Mouse (Mus musculus) erythroblast, embryonic 14.5 days (primary cell): Measurements from ENCODE around the gene Nat14. TPM values are rescaled to one million over a fixed set of nuclear protein-coding genes. Genes with fewer than 3 reads are reported as not detected.

Experiments used
- H3K27me3 ChIP-seq: 2 replicates; pipeline ENCODE4 v1.6.1; 2012; ENCODE audit warnings: inconsistent platforms; ENCODE audit not compliant: control insufficient read depth
- H3K36me3 ChIP-seq: 2 replicates; pipeline ENCODE4 v1.6.1; 2012; ENCODE audit warnings: mild to moderate bottlenecking, inconsistent platforms; ENCODE audit not compliant: control insufficient read depth
- H3K4me1 ChIP-seq: 2 replicates; pipeline ENCODE4 v1.6.1; 2012; ENCODE audit warnings: inconsistent platforms; ENCODE audit not compliant: control insufficient read depth
- H3K4me3 ChIP-seq: replicated peaks from 2 replicates; pipeline ENCODE3; 2012; ENCODE audit warnings: moderate library complexity, mild to moderate bottlenecking, inconsistent platforms
- H3K9me3 ChIP-seq: 2 replicates; pipeline ENCODE4 v1.6.1; 2012; ENCODE audit warnings: low read length, inconsistent platforms, mixed read lengths; ENCODE audit not compliant: control insufficient read depth
- GATA1 ChIP-seq: IDR thresholded peaks from 2 replicates; pipeline ENCODE4 v1.6.1; 2012; ENCODE audit warnings: low read length, inconsistent platforms, mixed read lengths
- TAL1 ChIP-seq: IDR thresholded peaks from 3 replicates; pipeline ENCODE4 v1.6.1; 2012; ENCODE audit warnings: low read length, inconsistent platforms, mixed read lengths
- polyA plus RNA-seq: library from polyadenylated mRNA; stranded (reverse); fragments of >175 nt; gene quantifications from 2 replicates; pipeline ENCODE4 v1.2.3, GENCODE M21; 2012

Gene Nat14
- polyA plus RNA-seq, 1 experiment, result 0.51 TPM

- TF ChIP-seq TAL1, result no peak
- TF ChIP-seq GATA1, result no peak
- peaks cover 52% of the 10 kb centered on the region for H3K27me3 ChIP-seq
- H3K9me3 ChIP-seq, result peaks cover 7% of the 10 kb centered on the region
- H3K4me1 ChIP-seq, result peaks cover 14% of the 10 kb centered on the region
- H3K36me3 ChIP-seq, result peaks cover 24% of the 10 kb centered on the region
- H3K4me3 ChIP-seq, result no peak overlapping the region
These were observed 1.9 kb downstream of the Nat14 start for GRCm38 (mm10) chr7:4923586-4924364.

- peaks cover 7% of the 10 kb centered on the region for H3K9me3 ChIP-seq
- TF ChIP-seq GATA1, result no peak
- no peak for TF ChIP-seq TAL1
- H3K27me3 ChIP-seq, result peaks cover 52% of the 10 kb centered on the region
- H3K36me3 ChIP-seq, result peaks cover 17% of the 10 kb centered on the region
- no peak overlapping the region for H3K4me3 ChIP-seq
- H3K4me1 ChIP-seq, result peaks cover 14% of the 10 kb centered on the region
These were observed 2.7 kb downstream of the Nat14 start for GRCm38 (mm10) chr7:4924483-4924882.

GRCm38 (mm10) chr7:4924891-4925301 lies 3.1 kb downstream of the Nat14 start:
- TF ChIP-seq GATA1, result no peak
- TF ChIP-seq TAL1, result no peak
- peaks cover 52% of the 10 kb centered on the region for H3K27me3 ChIP-seq
- H3K4me3 ChIP-seq, result no peak overlapping the region
- peaks cover 13% of the 10 kb centered on the region for H3K36me3 ChIP-seq
- peaks cover 4% of the 10 kb centered on the region for H3K9me3 ChIP-seq
- H3K4me1 ChIP-seq, result peaks cover 12% of the 10 kb centered on the region

- peaks cover 5% of the 10 kb centered on the region for H3K36me3 ChIP-seq
- H3K27me3 ChIP-seq, result peaks cover 52% of the 10 kb centered on the region
- peaks cover 12% of the 10 kb centered on the region for H3K4me1 ChIP-seq
- no peak for TF ChIP-seq TAL1
- no peak for TF ChIP-seq GATA1
- no peak within 1 kb of the TSS for H3K4me3 ChIP-seq
- peaks cover 2% of the 10 kb centered on the region; the same call in 1 of the 2 replicates for H3K9me3 ChIP-seq
These were observed 3.9 kb downstream of the Nat14 start, which contains the start of gene Ssc5d for GRCm38 (mm10) chr7:4925441-4926381. Ssc5d (plus strand) TSS chr7:4925785.

- Histone ChIP-seq H3K36me3 (no peaks in the 10 kb centered on the region), H3K4me3 (no peak overlapping the region), H3K9me3 (peaks cover 2% of the 10 kb centered on the region; the same call in 1 of the 2 replicates), H3K27me3 (peaks cover 46% of the 10 kb centered on the region), H3K4me1 (peaks cover 5% of the 10 kb centered on the region)
- TF ChIP-seq TAL1 (no peak), GATA1 (no peak)
These were observed 5.0 kb downstream of the Nat14 start for GRCm38 (mm10) chr7:4926849-4927248.

GRCm38 (mm10) chr7:4927711-4928110 lies 5.9 kb downstream of the Nat14 start:
- Histone ChIP-seq H3K4me1 (peaks cover 3% of the 10 kb centered on the region; the same call in 1 of the 2 replicates), H3K9me3 (peaks cover 2% of the 10 kb centered on the region; the same call in 1 of the 2 replicates), H3K36me3 (no peaks in the 10 kb centered on the region), H3K27me3 (peaks cover 39% of the 10 kb centered on the region), H3K4me3 (no peak overlapping the region)
- TF ChIP-seq GATA1 (no peak), TAL1 (no peak)

GRCm38 (mm10) chr7:4928323-4928722 lies 6.5 kb downstream of the Nat14 start:
- H3K36me3 ChIP-seq, result no peaks in the 10 kb centered on the region
- TF ChIP-seq TAL1 (no peak), GATA1 (no peak)
- peaks cover 2% of the 10 kb centered on the region; the same call in 1 of the 2 replicates for H3K9me3 ChIP-seq
- peaks cover 2% of the 10 kb centered on the region; the same call in 1 of the 2 replicates for H3K4me1 ChIP-seq
- H3K27me3 ChIP-seq, result peaks cover 33% of the 10 kb centered on the region
- no peak overlapping the region for H3K4me3 ChIP-seq

- Histone ChIP-seq H3K4me3 (no peak overlapping the region), H3K36me3 (no peaks in the 10 kb centered on the region), H3K27me3 (no peaks in the 10 kb centered on the region), H3K9me3 (peaks cover 4% of the 10 kb centered on the region), H3K4me1 (no peaks in the 10 kb centered on the region)
- TF ChIP-seq TAL1, result no peak
- no peak for TF ChIP-seq GATA1
These were observed 11.3 kb downstream of the Nat14 start for GRCm38 (mm10) chr7:4933103-4933502.
